Mouse (Mus musculus) kidney, adult 2 months (tissue): ENCODE data around the gene Lfng. TPM values are rescaled to one million over a fixed set of nuclear protein-coding genes. Genes with fewer than 3 reads are reported as not detected.
A peak's percentile ranks its signal among the peaks of the same experiment; 100 is the strongest.

ENCODE experiments used
- DNase-seq: peaks from one replicate; pipeline ENCODE4 v3.0.0; 2021
- H3K27ac ChIP-seq: fragments of 200-500 bp; 2 replicates; pipeline ENCODE4 v1.5.1; 2012; ENCODE audit warnings: low read depth, low read length, control low read depth, inconsistent platforms; ENCODE audit not compliant: insufficient read depth
- H3K27me3 ChIP-seq: fragments of 200-500 bp; replicated peaks from 2 replicates; pipeline ENCODE4 v1.6.1; 2012; ENCODE audit warnings: mild to moderate bottlenecking, moderate library complexity, low read length, inconsistent platforms; ENCODE audit not compliant: control insufficient read depth, insufficient read depth
- H3K36me3 ChIP-seq: fragments of 200-500 bp; 2 replicates; pipeline ENCODE4 v1.6.1; 2012; ENCODE audit warnings: mild to moderate bottlenecking, moderate library complexity, low read length, inconsistent platforms; ENCODE audit not compliant: control insufficient read depth, insufficient read depth
- H3K4me1 ChIP-seq: fragments of 200-500 bp; 2 replicates; pipeline ENCODE4 v1.6.1; 2011; ENCODE audit warnings: low read length; ENCODE audit not compliant: control insufficient read depth, insufficient read depth
- H3K4me3 ChIP-seq: fragments of 200-500 bp; 2 replicates; pipeline ENCODE4 v1.5.1; 2011; ENCODE audit warnings: mild to moderate bottlenecking, low read depth, low read length, control low read depth; ENCODE audit not compliant: insufficient read depth
- CTCF ChIP-seq: fragments of 200-500 bp; conservative IDR thresholded peaks from 2 replicates; pipeline ENCODE4 v1.5.1; 2011; ENCODE audit warnings: low read depth, mild to moderate bottlenecking, control low read depth, low read length, moderate library complexity, mixed read lengths; ENCODE audit not compliant: insufficient read depth, insufficient read length
- POLR2A ChIP-seq: fragments of 200-500 bp; IDR thresholded peaks from one replicate; pipeline ENCODE4 v1.6.1; 2011; ENCODE audit warnings: low read depth, low read length, control low read depth
- WGBS: fragments of 180-500 bp; shearing (Covaris S2); methylation state at CpG from one replicate; pipeline ENCODE4 v1.1.7; 2018; 5-methylcytosine and 5-hydroxymethylcytosine counted together
- polyA plus RNA-seq: library from polyadenylated mRNA; depleted of rRNA; stranded (reverse); fragments of >200 nt; gene quantifications from 2 replicates; pipeline ENCODE4 v1.2.3, GENCODE M21; 2012

Lfng gene
- polyA plus RNA-seq, 1 experiment: 43.3 TPM

- H3K27me3 ChIP-seq: no peaks in the 10 kb centered on the region
Measured at GRCm38 (mm10) chr5:140637058-140637410, 29.9 kb downstream of the Lfng start.

GRCm38 (mm10) chr5:140637989-140638388 is 30.9 kb downstream of the Lfng start:
- no peaks in the 10 kb centered on the region for H3K27me3 ChIP-seq
- H3K27ac ChIP-seq: no peak overlapping the region
- WGBS: 85% methylated on average over 3 of the region's 3 CpGs
- H3K36me3 ChIP-seq: no peaks in the 10 kb centered on the region
- no peak overlapping the region for H3K4me3 ChIP-seq
- no peak for DNase-seq
- no peak for TF ChIP-seq POLR2A
- no peak for TF ChIP-seq CTCF
- H3K4me1 ChIP-seq: no peaks in the 10 kb centered on the region

More at GRCm38 (mm10) chr5:140637058-140637410, 29.9 kb downstream of the Lfng start:
- Histone ChIP-seq H3K4me1 (no peaks in the 10 kb centered on the region), H3K4me3 (no peak overlapping the region), H3K36me3 (no peaks in the 10 kb centered on the region), H3K27ac (peak overlapping the region; percentile 9)
- WGBS: 86% methylated on average over 6 of the region's 6 CpGs
- TF ChIP-seq POLR2A (no peak), CTCF (no peak)
- DNase-seq: no peak

- DNase-seq: no peak
- TF ChIP-seq POLR2A (no peak), CTCF (no peak)
- Histone ChIP-seq H3K4me3 (no peak overlapping the region), H3K27ac (no peak overlapping the region), H3K4me1 (no peaks in the 10 kb centered on the region), H3K27me3 (no peaks in the 10 kb centered on the region), H3K36me3 (no peaks in the 10 kb centered on the region)
- 91% methylated on average over 6 of the region's 6 CpGs for WGBS
Measured at GRCm38 (mm10) chr5:140638484-140638883, 31.4 kb downstream of the Lfng start.

GRCm38 (mm10) chr5:140639312-140639711 is 32.2 kb downstream of the Lfng start:
- TF ChIP-seq POLR2A (no peak), CTCF (no peak)
- Histone ChIP-seq H3K36me3 (no peaks in the 10 kb centered on the region), H3K27me3 (no peaks in the 10 kb centered on the region), H3K4me3 (no peak overlapping the region), H3K27ac (no peak overlapping the region), H3K4me1 (no peaks in the 10 kb centered on the region)
- WGBS: 86% methylated on average over 4 of the region's 4 CpGs
- no peak for DNase-seq

- no peak overlapping the region for H3K27ac ChIP-seq
- WGBS: 64% methylated on average over 14 of the region's 14 CpGs
- DNase-seq: peak; percentile 40
- TF ChIP-seq CTCF: no peak
- TF ChIP-seq POLR2A: no peak
- H3K27me3 ChIP-seq: no peaks in the 10 kb centered on the region
- no peaks in the 10 kb centered on the region for H3K36me3 ChIP-seq
- H3K4me1 ChIP-seq: no peaks in the 10 kb centered on the region
- no peak overlapping the region for H3K4me3 ChIP-seq
Measured at GRCm38 (mm10) chr5:140639871-140640270, 32.8 kb downstream of the Lfng start.

GRCm38 (mm10) chr5:140640812-140641211 is 33.7 kb downstream of the Lfng start:
- no peak for DNase-seq
- H3K4me3 ChIP-seq: no peak overlapping the region
- no peak overlapping the region for H3K27ac ChIP-seq
- no peaks in the 10 kb centered on the region for H3K4me1 ChIP-seq
- 63% methylated on average over 2 of the region's 2 CpGs for WGBS
- H3K36me3 ChIP-seq: no peaks in the 10 kb centered on the region
- H3K27me3 ChIP-seq: no peaks in the 10 kb centered on the region
- TF ChIP-seq CTCF (no peak), POLR2A (no peak)

GRCm38 (mm10) chr5:140641254-140641928 is 34.3 kb downstream of the Lfng start:
- no peak for DNase-seq
- TF ChIP-seq CTCF: no peak
- TF ChIP-seq POLR2A: no peak
- Histone ChIP-seq H3K4me3 (no peak overlapping the region), H3K27me3 (no peaks in the 10 kb centered on the region), H3K27ac (no peak overlapping the region), H3K36me3 (no peaks in the 10 kb centered on the region), H3K4me1 (no peaks in the 10 kb centered on the region)
- WGBS: 57% methylated on average over 10 of the region's 10 CpGs
